Mouse (Mus musculus): ENCODE data around the gene Ccna2.

The Ccna2 gene

GRCm38 (mm10) chr3:36571827-36572378, at the start of gene Ccna2:
Ccna2 (minus strand) TSS chr3:36572150.
- no peak; the same call in 1 of the 2 replicates for TF ChIP-seq GATA4 (IDR thresholded peaks at IDR 0.05; ENCODE audit: insufficient replicate concordance, low read length)

GRCm38 (mm10) chr3:36618181-36618580, 46.2 kb upstream of the Ccna2 start:
- TF ChIP-seq GATA4 (IDR thresholded peaks at IDR 0.05; ENCODE audit: insufficient replicate concordance, low read length) = no peak

GRCm38 (mm10) chr3:36613908-36614255, 41.9 kb upstream of the Ccna2 start:
- no peak for TF ChIP-seq GATA4 (IDR thresholded peaks at IDR 0.05; ENCODE audit: insufficient replicate concordance, low read length)

GRCm38 (mm10) chr3:36613202-36613907, 41.4 kb upstream of the Ccna2 start, which contains the start of gene Bbs7:
Bbs7 (minus strand) TSS chr3:36613477.
- no peak for TF ChIP-seq GATA4 (IDR thresholded peaks at IDR 0.05; ENCODE audit: insufficient replicate concordance, low read length)

DNA sequence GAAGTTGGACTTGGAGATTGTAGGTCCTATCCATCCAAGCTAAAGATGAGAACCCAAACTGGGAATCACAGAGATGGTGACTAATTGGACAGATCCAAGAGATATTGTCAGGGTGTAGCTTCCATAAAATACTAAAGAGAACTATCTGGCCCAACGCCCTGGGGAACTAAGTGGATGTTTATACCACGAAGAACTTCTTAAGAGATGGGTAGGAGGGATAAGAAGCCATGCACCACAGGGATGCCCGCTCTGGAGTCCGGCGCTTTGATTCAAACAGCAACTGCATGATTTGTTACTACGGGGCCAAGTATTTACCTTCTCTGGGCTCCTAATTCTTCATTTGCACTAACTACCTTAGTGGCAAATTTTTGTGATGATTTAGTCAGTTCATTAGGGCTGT, 40.7 kb upstream of the Ccna2 start:
- TF ChIP-seq GATA4 (IDR thresholded peaks at IDR 0.05; ENCODE audit: insufficient replicate concordance, low read length) = no peak

GRCm38 (mm10) chr3:36605894-36606783, 34.2 kb upstream of the Ccna2 start:
- no peak for TF ChIP-seq GATA4 (IDR thresholded peaks at IDR 0.05; ENCODE audit: insufficient replicate concordance, low read length)

DNA sequence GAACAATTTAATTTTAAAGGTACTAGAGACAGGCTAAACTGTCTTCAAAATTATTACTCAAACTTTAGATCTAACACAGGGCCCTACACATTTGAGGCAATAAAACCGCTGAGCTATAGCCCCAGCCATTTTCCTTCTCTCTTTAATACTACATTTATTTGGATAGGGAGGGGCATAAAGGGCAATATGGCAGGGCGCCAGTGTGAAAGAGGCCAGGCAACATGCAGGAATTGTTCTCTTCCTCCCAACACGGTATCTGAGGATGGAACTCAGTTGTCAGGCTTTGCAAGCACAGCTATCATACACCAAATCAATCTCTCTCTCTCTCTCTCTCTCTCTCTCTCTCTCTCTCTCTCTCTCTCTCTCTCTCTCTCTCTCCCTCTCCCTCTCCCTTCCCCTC, 26.9 kb upstream of the Ccna2 start:
- TF ChIP-seq GATA4 (IDR thresholded peaks at IDR 0.05; ENCODE audit: insufficient replicate concordance, low read length) = no peak

- no peak for TF ChIP-seq GATA4 (IDR thresholded peaks at IDR 0.05; ENCODE audit: insufficient replicate concordance, low read length)
These were observed 556 bp downstream of the Ccna2 start for GRCm38 (mm10) chr3:36571361-36571826.

DNA sequence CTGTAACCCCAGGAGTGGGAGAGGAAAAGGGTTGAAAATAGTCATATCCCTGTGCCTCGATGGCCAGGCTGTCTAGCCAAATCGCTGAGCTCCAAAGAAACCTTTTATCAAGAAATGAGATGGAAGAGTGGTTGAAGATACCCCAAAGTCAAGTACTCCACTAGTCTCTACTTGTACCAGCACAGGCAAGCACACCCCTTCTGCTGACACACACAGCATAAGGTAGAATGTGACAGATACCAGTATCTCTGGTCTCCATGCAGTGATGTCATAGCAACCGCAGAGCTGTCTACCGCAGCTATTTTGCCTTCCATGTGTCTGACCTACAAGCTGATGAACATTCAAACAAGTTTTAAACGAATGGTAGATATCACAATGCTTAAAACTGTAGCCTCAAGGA, 2.1 kb downstream of the Ccna2 start:
- TF ChIP-seq GATA4 (IDR thresholded peaks at IDR 0.05; ENCODE audit: insufficient replicate concordance, low read length) = no peak

DNA sequence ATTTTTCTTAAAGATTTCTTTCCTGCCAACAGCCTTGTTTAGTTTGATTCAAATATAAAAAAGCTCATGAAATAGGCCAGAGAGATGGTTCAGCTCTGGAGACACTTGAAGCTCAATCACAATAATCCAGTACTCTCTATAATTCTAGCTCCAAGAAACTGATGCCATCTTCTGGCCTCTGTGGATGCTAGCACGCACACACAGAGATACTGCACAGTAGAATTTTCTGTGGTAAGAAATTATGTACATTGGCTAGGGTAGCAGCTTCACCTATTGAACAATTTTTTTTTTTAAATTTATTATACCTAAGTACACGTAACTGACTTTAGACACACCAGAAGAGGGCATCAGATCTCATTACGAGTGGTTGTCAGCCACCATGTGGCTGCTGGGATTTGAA, 8.3 kb downstream of the Ccna2 start:
- TF ChIP-seq GATA4 (IDR thresholded peaks at IDR 0.05; ENCODE audit: insufficient replicate concordance, low read length) = no peak

DNA sequence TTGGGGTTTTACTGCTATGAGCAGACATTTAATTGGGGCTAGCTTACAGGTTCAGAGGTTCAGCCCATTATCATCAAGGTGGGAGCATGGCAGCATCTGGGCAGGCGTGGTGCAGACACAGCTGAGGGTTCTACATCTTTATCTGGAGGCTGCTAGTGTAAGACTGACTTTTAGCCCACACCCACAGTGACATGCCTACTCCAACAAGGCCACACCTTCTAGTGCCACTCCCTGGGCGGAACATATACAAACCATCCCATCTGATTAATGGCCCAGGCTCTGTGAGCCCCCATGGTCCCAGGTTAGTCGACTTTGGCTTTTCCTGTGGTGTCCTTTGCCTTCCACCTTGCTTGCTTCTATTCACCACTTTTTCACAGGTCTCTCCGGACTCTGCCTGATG, 12.3 kb downstream of the Ccna2 start:
- no peak for TF ChIP-seq GATA4 (IDR thresholded peaks at IDR 0.05; ENCODE audit: insufficient replicate concordance, low read length)

GRCm38 (mm10) chr3:36557601-36558000, 14.3 kb downstream of the Ccna2 start:
- TF ChIP-seq GATA4 (IDR thresholded peaks at IDR 0.05; ENCODE audit: insufficient replicate concordance, low read length) = no peak

- TF ChIP-seq GATA4 (IDR thresholded peaks at IDR 0.05; ENCODE audit: insufficient replicate concordance, low read length) = peak; percentile 69; the same call in 1 of the 2 replicates
These were observed 19.4 kb downstream of the Ccna2 start, which contains the start of gene Exosc9 for GRCm38 (mm10) chr3:36552406-36553047. Exosc9 (plus strand) TSS chr3:36552606.

DNA sequence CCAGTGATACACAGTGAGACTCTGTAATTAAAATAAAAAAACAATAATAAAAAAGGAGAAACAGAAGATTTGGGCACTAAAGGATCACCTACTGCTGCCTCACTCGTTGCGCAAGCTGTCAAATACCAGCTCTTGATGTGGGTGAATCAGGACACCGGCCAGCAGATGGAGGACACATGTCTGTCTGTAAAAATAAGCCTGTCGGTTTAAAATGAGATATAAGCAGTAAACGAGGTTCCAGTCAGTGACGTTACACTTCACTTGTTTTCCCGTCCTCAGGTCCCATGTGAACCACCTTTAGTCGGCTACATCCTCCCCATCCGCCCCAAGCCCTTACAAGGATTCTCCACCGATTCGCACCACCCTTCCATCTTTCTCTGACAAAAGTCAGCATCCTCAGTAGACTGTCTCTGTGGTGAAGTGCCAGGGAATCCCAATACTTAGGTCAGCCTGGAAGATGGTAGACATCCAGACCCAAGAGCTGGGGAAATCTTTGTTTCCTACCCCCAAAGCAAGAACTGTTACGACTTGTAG, 20.0 kb downstream of the Ccna2 start:
- TF ChIP-seq GATA4 (IDR thresholded peaks at IDR 0.05; ENCODE audit: insufficient replicate concordance, low read length) = no peak

DNA sequence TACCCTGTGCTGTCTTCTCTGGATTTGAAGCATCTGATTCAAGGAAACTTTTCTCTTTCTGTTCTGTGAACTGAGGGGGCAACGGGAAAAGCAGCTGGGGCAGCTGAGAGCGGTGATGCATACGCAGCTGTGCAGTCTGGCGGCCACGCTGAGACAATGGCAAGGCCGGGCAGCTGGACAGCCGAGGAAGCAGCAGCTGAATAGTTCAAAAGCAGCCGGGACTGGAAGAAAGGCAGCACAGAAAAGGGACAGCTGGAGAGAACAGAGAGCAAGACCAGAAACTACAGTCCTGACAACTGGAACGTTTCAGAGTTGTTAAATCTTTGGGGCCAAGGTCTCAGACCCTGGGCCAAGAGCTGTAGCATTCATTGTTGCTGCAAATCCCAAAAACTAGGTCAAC, 20.6 kb downstream of the Ccna2 start:
- no peak for TF ChIP-seq GATA4 (IDR thresholded peaks at IDR 0.05; ENCODE audit: insufficient replicate concordance, low read length)
